Mouse (Mus musculus) small intestine, adult 2 months (tissue): ENCODE measurements at regions not wholly inside any gene's neighbourhood (a gene's known extent, or its start where the extent isn't known, plus 50 kb on each side); places are given as distances from the start of the nearest gene placed in this dataset.

Experiments used
- H3K27ac ChIP-seq: fragments of 200-500 bp; 2 replicates; pipeline ENCODE4 v1.5.1; 2012; ENCODE audit warnings: low read depth, low read length, control low read depth, inconsistent platforms; ENCODE audit not compliant: insufficient read depth
- H3K27me3 ChIP-seq: fragments of 200-500 bp; 2 replicates; pipeline ENCODE4 v1.6.1; 2012; ENCODE audit warnings: mild to moderate bottlenecking, moderate library complexity, low read length, inconsistent platforms; ENCODE audit not compliant: control insufficient read depth, insufficient read depth
- H3K36me3 ChIP-seq: fragments of 200-500 bp; 2 replicates; pipeline ENCODE4 v1.6.1; 2012; ENCODE audit warnings: mild to moderate bottlenecking, low read length, control low read depth, inconsistent platforms; ENCODE audit not compliant: control insufficient read depth, insufficient read depth
- H3K4me1 ChIP-seq: fragments of 200-500 bp; 2 replicates; pipeline ENCODE4 v1.6.1; 2012; ENCODE audit warnings: low read length, inconsistent platforms, mixed read lengths; ENCODE audit not compliant: control insufficient read depth, insufficient read depth, insufficient read length
- H3K4me3 ChIP-seq: fragments of 200-500 bp; 2 replicates; pipeline ENCODE4 v1.5.1; 2012; ENCODE audit warnings: low read depth, mild to moderate bottlenecking, control low read depth, inconsistent platforms, low read length, moderate library complexity
- CTCF ChIP-seq: fragments of 200-500 bp; IDR thresholded peaks from 2 replicates; pipeline ENCODE4 v1.5.1; 2012; ENCODE audit warnings: low read depth, mild to moderate bottlenecking, control low read depth, inconsistent platforms, low read length, moderate library complexity, mixed read lengths; ENCODE audit not compliant: insufficient replicate concordance, insufficient read length; ENCODE audit errors: extremely low read depth
- POLR2A ChIP-seq: fragments of 200-500 bp; IDR thresholded peaks from 2 replicates; pipeline ENCODE4 v1.6.1; 2012; ENCODE audit warnings: low read depth, mild to moderate bottlenecking, control low read depth, inconsistent platforms, low read length, moderate library complexity
- WGBS: fragments of 180-500 bp; shearing (Covaris S2); methylation state at CpG from one replicate; pipeline ENCODE4 v1.1.7; 2018; 5-methylcytosine and 5-hydroxymethylcytosine counted together

- no peak for TF ChIP-seq POLR2A
- no peak for TF ChIP-seq CTCF
- Histone ChIP-seq H3K27me3 (no peaks in the 10 kb centered on the region), H3K4me1 (no peaks in the 10 kb centered on the region), H3K36me3 (no peaks in the 10 kb centered on the region), H3K27ac (no peak overlapping the region), H3K4me3 (no peak overlapping the region)
- 67% methylated on average over 3 of the region's 3 CpGs for WGBS
Observed at GRCm38 (mm10) chr7:74942146-74942545, 366.9 kb downstream of the Sv2b start.

- Histone ChIP-seq H3K4me1 (no peaks in the 10 kb centered on the region), H3K4me3 (no peak overlapping the region), H3K36me3 (no peaks in the 10 kb centered on the region), H3K27me3 (no peaks in the 10 kb centered on the region), H3K27ac (no peak overlapping the region)
- TF ChIP-seq CTCF = no peak
- no peak for TF ChIP-seq POLR2A
- 69% methylated on average over 8 of the region's 8 CpGs for WGBS
Observed at GRCm38 (mm10) chr7:74929142-74929829, 374.7 kb upstream of the Slco3a1 start.

GRCm38 (mm10) chr7:74928226-74928927 lies 373.8 kb upstream of the Slco3a1 start:
- WGBS = 66% methylated on average over 6 of the region's 6 CpGs
- Histone ChIP-seq H3K4me3 (no peak overlapping the region), H3K27ac (no peak overlapping the region), H3K36me3 (no peaks in the 10 kb centered on the region), H3K4me1 (no peaks in the 10 kb centered on the region), H3K27me3 (no peaks in the 10 kb centered on the region)
- TF ChIP-seq CTCF = no peak
- no peak for TF ChIP-seq POLR2A

- H3K27ac ChIP-seq = no peak overlapping the region
- no peaks in the 10 kb centered on the region for H3K36me3 ChIP-seq
- no peak overlapping the region for H3K4me3 ChIP-seq
- no peaks in the 10 kb centered on the region for H3K27me3 ChIP-seq
- 29% methylated on average over 2 of the region's 2 CpGs for WGBS
- no peaks in the 10 kb centered on the region for H3K4me1 ChIP-seq
- TF ChIP-seq CTCF (no peak), POLR2A (no peak)
Observed at GRCm38 (mm10) chr7:74926729-74927128, 372.1 kb upstream of the Slco3a1 start.

- Histone ChIP-seq H3K4me3 (no peak overlapping the region), H3K27me3 (no peaks in the 10 kb centered on the region), H3K27ac (no peak overlapping the region), H3K4me1 (no peaks in the 10 kb centered on the region), H3K36me3 (no peaks in the 10 kb centered on the region)
- TF ChIP-seq POLR2A = no peak
- 45% methylated on average over 1 of the region's 1 CpGs for WGBS
Observed at GRCm38 (mm10) chr7:74924156-74924555, 369.6 kb upstream of the Slco3a1 start.

GRCm38 (mm10) chr7:74908311-74908962 lies 353.9 kb upstream of the Slco3a1 start:
- WGBS = 32% methylated on average over 3 of the region's 3 CpGs
- Histone ChIP-seq H3K27me3 (no peaks in the 10 kb centered on the region), H3K4me3 (no peak overlapping the region), H3K27ac (no peak overlapping the region), H3K36me3 (no peaks in the 10 kb centered on the region), H3K4me1 (no peaks in the 10 kb centered on the region)
- TF ChIP-seq CTCF = no peak
- no peak for TF ChIP-seq POLR2A

- no peak overlapping the region for H3K27ac ChIP-seq
- no peaks in the 10 kb centered on the region for H3K36me3 ChIP-seq
- no peak overlapping the region for H3K4me3 ChIP-seq
- no peaks in the 10 kb centered on the region for H3K27me3 ChIP-seq
- H3K4me1 ChIP-seq = no peaks in the 10 kb centered on the region
- 69% methylated on average over 1 of the region's 1 CpGs for WGBS
- no peak for TF ChIP-seq CTCF
- no peak for TF ChIP-seq POLR2A
Observed at GRCm38 (mm10) chr7:74907391-74907790, 352.8 kb upstream of the Slco3a1 start.

- 53% methylated on average over 3 of the region's 3 CpGs for WGBS
- no peaks in the 10 kb centered on the region for H3K27me3 ChIP-seq
- TF ChIP-seq CTCF (no peak), POLR2A (no peak)
- H3K27ac ChIP-seq = no peak overlapping the region
- H3K36me3 ChIP-seq = no peaks in the 10 kb centered on the region
- no peaks in the 10 kb centered on the region for H3K4me1 ChIP-seq
- H3K4me3 ChIP-seq = no peak overlapping the region
Observed at GRCm38 (mm10) chr7:74877466-74877865, 322.9 kb upstream of the Slco3a1 start.
